Mouse (Mus musculus) MEL (cell line): ENCODE measurements around the gene Klhl12.

Experiments
- CTCF ChIP-seq, 3 experiments: IDR thresholded peaks in 2 of 3; conservative IDR thresholded peaks in 1 of 3; 2 replicates each; pipeline ENCODE4 v1.5.1; 2011 to 2012; ENCODE audit warnings: low read length in 3 of 3, low read depth in 2 of 3, mild to moderate bottlenecking in 2 of 3, improper control_type of control experiment in 1 of 3, inconsistent platforms in 1 of 3, mixed read lengths in 1 of 3, moderate library complexity in 1 of 3; ENCODE audit not compliant: control insufficient read depth in 1 of 3, insufficient read depth in 1 of 3, poor library complexity in 1 of 3, severe bottlenecking in 1 of 3
- E2F4 ChIP-seq: IDR thresholded peaks from 2 replicates; pipeline ENCODE4 v1.6.1; 2011; ENCODE audit warnings: low read depth, low read length, improper control_type of control experiment, borderline replicate concordance
- EP300 ChIP-seq, 2 experiments: IDR thresholded peaks; 2 replicates each; pipeline ENCODE4 v1.6.1; 2011; ENCODE audit warnings: improper control_type of control experiment in 2 of 2, low read length in 2 of 2, low read depth in 1 of 2, mild to moderate bottlenecking in 1 of 2
- GATA1 ChIP-seq: IDR thresholded peaks from 2 replicates; pipeline ENCODE4 v1.6.1; 2011; ENCODE audit warnings: low read depth, low read length, improper control_type of control experiment
- HCFC1 ChIP-seq: IDR thresholded peaks from 2 replicates; pipeline ENCODE4 v1.6.1; 2012; ENCODE audit warnings: low read depth, mild to moderate bottlenecking, inconsistent platforms, low read length, improper control_type of control experiment, moderate library complexity
- MAX ChIP-seq: IDR thresholded peaks from 2 replicates; pipeline ENCODE4 v1.6.1; 2011; ENCODE audit warnings: low read length, improper control_type of control experiment
- MAZ ChIP-seq: IDR thresholded peaks from 2 replicates; pipeline ENCODE4 v1.6.1; 2012; ENCODE audit warnings: low read depth, mild to moderate bottlenecking, inconsistent platforms, low read length, improper control_type of control experiment
- MXI1 ChIP-seq: IDR thresholded peaks from 2 replicates; pipeline ENCODE4 v1.6.1; 2011; ENCODE audit warnings: mild to moderate bottlenecking, low read depth, low read length, improper control_type of control experiment
- POLR2A ChIP-seq, 2 experiments: IDR thresholded peaks; 2 replicates each; pipeline ENCODE4 v1.6.1; 2011 to 2012; ENCODE audit warnings: low read length in 2 of 2, mild to moderate bottlenecking in 2 of 2, control low read depth in 1 of 2, improper control_type of control experiment in 1 of 2, low read depth in 1 of 2, moderate library complexity in 1 of 2; ENCODE audit not compliant: control insufficient read depth in 1 of 2, insufficient read depth in 1 of 2, poor library complexity in 1 of 2
- RAD21 ChIP-seq: IDR thresholded peaks from 2 replicates; pipeline ENCODE4 v1.6.1; 2011; ENCODE audit warnings: mild to moderate bottlenecking, low read depth, low read length, improper control_type of control experiment
- TBP ChIP-seq: IDR thresholded peaks from 2 replicates; pipeline ENCODE4 v1.8.0; 2011; ENCODE audit warnings: low read depth, low read length, improper control_type of control experiment
- TCF12 ChIP-seq: IDR thresholded peaks from 2 replicates; pipeline ENCODE4 v1.6.1; 2014; ENCODE audit warnings: low read depth, mild to moderate bottlenecking, inconsistent platforms, low read length, improper control_type of control experiment, moderate library complexity
- USF1 ChIP-seq: IDR thresholded peaks from 2 replicates; pipeline ENCODE4 v1.6.1; 2014; ENCODE audit warnings: low read depth, mild to moderate bottlenecking, inconsistent platforms, low read length, improper control_type of control experiment, moderate library complexity
- ZNF384 ChIP-seq: IDR thresholded peaks from 2 replicates; pipeline ENCODE4 v1.6.1; 2012; ENCODE audit warnings: low read depth, mild to moderate bottlenecking, inconsistent platforms, low read length, improper control_type of control experiment

DNA sequence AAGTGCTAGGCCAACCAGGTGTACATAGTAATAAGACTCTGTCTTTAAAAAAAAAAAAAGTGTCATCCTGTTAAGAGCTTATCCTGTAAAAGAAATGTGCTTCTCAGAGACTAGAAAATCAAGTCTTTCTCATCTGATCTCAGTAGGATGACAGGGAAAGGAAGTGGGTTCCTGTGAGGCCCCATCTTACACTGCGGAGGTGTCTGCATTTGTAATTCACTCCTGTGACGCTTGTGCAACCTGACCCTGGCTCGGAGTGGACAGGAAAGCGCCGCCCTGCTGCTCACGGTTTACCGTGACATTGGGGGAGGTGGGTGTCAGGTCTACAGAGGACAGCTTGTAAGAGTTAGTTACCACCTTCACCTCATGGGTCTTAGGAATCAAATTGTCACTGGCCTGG, 54.7 kb downstream of the Klhl12 start:
- TF ChIP-seq MAX (no peak), CTCF (IDR thresholded peaks at IDR 0.05 in 2 of 3, conservative IDR thresholded peaks at IDR 0.05 in 1 of 3; ENCODE audit: control insufficient read depth in 1 of 3, insufficient read depth in 1 of 3, low read depth in 2 of 3, low read length in 3 of 3, poor library complexity in 1 of 3, severe bottlenecking in 1 of 3) (no peak), HCFC1 (no peak), GATA1 (no peak), USF1 (no peak), TBP (no peak), RAD21 (no peak), E2F4 (no peak), MXI1 (no peak), TCF12 (no peak), EP300 (IDR thresholded peaks at IDR 0.05; ENCODE audit: low read depth in 1 of 2, low read length in 2 of 2) (no peak), ZNF384 (0 out of 2 replicates have a peak, but pooled peaks have one; percentile 12), POLR2A (IDR thresholded peaks at IDR 0.05; ENCODE audit: control insufficient read depth in 1 of 2, insufficient read depth in 1 of 2, low read depth in 1 of 2, low read length in 2 of 2, poor library complexity in 1 of 2) (no peak), MAZ (no peak)
